In genomic region chr5:30356647-30357046, GRCm38 (mm10) we compare ENCODE assay signal across 18 mouse cellular contexts.
DNase-seq lines count a peak whose midpoint lies in the region; ATAC-seq and TF ChIP-seq lines count a peak whose summit lies in the region.
"Had no signal": no experiment of that assay in that cellular context is flagged by ENCODE, and none has a peak within 500 bp of the region (broad histone marks: within the 10 kb centered on the region; RNA-seq: fewer than 3 reads in every experiment).

No protein-coding gene starts in this region.

- no peaks in the 10 kb centered on the region for H3K4me1 ChIP-seq in midbrain, embryonic 11.5 days (ENCODE audit: control insufficient read depth, insufficient read depth, low read length)
- no peaks in the 10 kb centered on the region for H3K4me1 ChIP-seq in midbrain, embryonic 13.5 days (replicated peaks)
- no peaks in the 10 kb centered on the region for H3K4me1 ChIP-seq in stomach, postnatal 0 days (replicated peaks; ENCODE audit: control insufficient read depth, insufficient read depth)
- 0 out of 2 replicates have a peak, but pooled peaks cover 2% of the 10 kb centered on the region for H3K4me1 ChIP-seq in cerebellum, adult 2 months (ENCODE audit: control insufficient read depth, insufficient read depth, low read length)

- H3K4me3 ChIP-seq in midbrain, embryonic 11.5 days (ENCODE audit: low read depth, low read length): no peak overlapping the region
- no peak overlapping the region for H3K4me3 ChIP-seq in midbrain, embryonic 13.5 days (replicated peaks)
- no peak overlapping the region for H3K4me3 ChIP-seq in stomach, postnatal 0 days (ENCODE audit: low read depth, low read length)
- no peak overlapping the region for H3K4me3 ChIP-seq in cerebellum, adult 2 months (replicated peaks; ENCODE audit: insufficient read depth, low read depth, low read length)

- no peak for TF ChIP-seq POLR2A in cerebellum, adult 2 months (IDR thresholded peaks at IDR 0.05; ENCODE audit: borderline replicate concordance, insufficient read depth, low read length)

- H3K27ac ChIP-seq in midbrain, embryonic 11.5 days (ENCODE audit: low read depth, low read length): no peak overlapping the region
- no peak overlapping the region for H3K27ac ChIP-seq in midbrain, embryonic 13.5 days
- no peak overlapping the region for H3K27ac ChIP-seq in stomach, postnatal 0 days (replicated peaks)
- no peak overlapping the region for H3K27ac ChIP-seq in cerebellum, adult 2 months (ENCODE audit: insufficient read depth, low read length)

- H3K9me3 ChIP-seq in midbrain, embryonic 11.5 days (ENCODE audit: control insufficient read depth, low read length): no peaks in the 10 kb centered on the region
- no peaks in the 10 kb centered on the region for H3K9me3 ChIP-seq in midbrain, embryonic 13.5 days
- H3K9me3 ChIP-seq in stomach, postnatal 0 days (ENCODE audit: control insufficient read depth, low read length): no peaks in the 10 kb centered on the region
- H3K9me3 ChIP-seq: G1E had no signal

- H3K4me2 ChIP-seq in midbrain, embryonic 11.5 days: no peak overlapping the region
- no peak overlapping the region for H3K4me2 ChIP-seq in midbrain, embryonic 13.5 days (replicated peaks)
- H3K4me2 ChIP-seq in stomach, postnatal 0 days (replicated peaks; ENCODE audit: low read depth): no peak overlapping the region

- whole genome bisulfite sequencing in midbrain, embryonic 11.5 days: 78% methylated on average over 7 of the region's 7 CpGs
- WGBS in midbrain, embryonic 13.5 days: 71% methylated on average over 7 of the region's 7 CpGs
- 56% methylated on average over 7 of the region's 7 CpGs for WGBS in stomach, postnatal 0 days
- 86% methylated on average over 7 of the region's 7 CpGs for WGBS in cerebellum, adult 2 months

- no peak for TF ChIP-seq EP300 in stomach, postnatal 0 days (optimal IDR thresholded peaks at IDR 0.05)

- ATAC-seq in midbrain, embryonic 11.5 days (ENCODE audit: low FRiP score): no peak
- no peak for ATAC-seq in midbrain, embryonic 13.5 days
- ATAC-seq in stomach, postnatal 0 days (ENCODE audit: low FRiP score, low TSS enrichment): peak; percentile 54; the same call in 1 of the 2 replicates
- ATAC-seq: activated CD4-positive, CD25-positive, alpha-beta regulatory T cell, adult 4 months; CD4-positive, CD25-positive, alpha-beta regulatory T cell, adult 4 months; Patski had no signal

- H3K9ac ChIP-seq in midbrain, embryonic 11.5 days (ENCODE audit: low read length): no peak overlapping the region
- H3K9ac ChIP-seq in midbrain, embryonic 13.5 days (replicated peaks): no peak overlapping the region
- H3K9ac ChIP-seq in stomach, postnatal 0 days (ENCODE audit: low read length): no peak overlapping the region

- no peaks in the 10 kb centered on the region for H3K27me3 ChIP-seq in midbrain, embryonic 11.5 days (ENCODE audit: control insufficient read depth, insufficient read depth, low read length)
- no peaks in the 10 kb centered on the region for H3K27me3 ChIP-seq in midbrain, embryonic 13.5 days
- H3K27me3 ChIP-seq in stomach, postnatal 0 days (ENCODE audit: control insufficient read depth, insufficient read depth, low read length): no peaks in the 10 kb centered on the region
- no peaks in the 10 kb centered on the region for H3K27me3 ChIP-seq in cerebellum, adult 2 months (ENCODE audit: control insufficient read depth, insufficient read depth, low read length)
- H3K27me3 ChIP-seq: Patski had no signal

- TF ChIP-seq CTCF in stomach, postnatal 0 days (IDR thresholded peaks at IDR 0.05; ENCODE audit: low read depth): no peak
- no peak for TF ChIP-seq CTCF in cerebellum, adult 2 months (IDR thresholded peaks at IDR 0.05; ENCODE audit: borderline replicate concordance, insufficient read depth, low read depth, low read length)

- H3K36me3 ChIP-seq in midbrain, embryonic 11.5 days (ENCODE audit: control insufficient read depth, insufficient read depth, low read length): no peaks in the 10 kb centered on the region
- no peaks in the 10 kb centered on the region for H3K36me3 ChIP-seq in midbrain, embryonic 13.5 days
- no peaks in the 10 kb centered on the region for H3K36me3 ChIP-seq in stomach, postnatal 0 days (ENCODE audit: control insufficient read depth, insufficient read depth, low read length)
- H3K36me3 ChIP-seq: G1E had no signal

- DNase-seq in midbrain, embryonic 11.5 days (ENCODE audit: low spot score, missing footprints): peak; percentile 69
- DNase-seq in stomach, postnatal 0 days (ENCODE audit: low spot score): peak; percentile 37
- DNase-seq in cerebellum, adult 2 months: no peak
- DNase-seq: adrenal gland, adult 2 months; adrenal gland, adult 8-10 months; adrenal gland, postnatal 10 days; adrenal gland, postnatal 14 days; adrenal gland, postnatal 25 days; adrenal gland, postnatal 36 days; B cell, adult 2 months; cerebellum, adult 11 months; cerebellum, adult 11-12 months; cerebellum, adult 18-20 months had no signal

Comparison
In these comparisons a context has a peak if more than half of its experiments do, and no peak if none do; other contexts are left out.
1. DNase-seq: peak in midbrain, embryonic 11.5 days (single experiment) and stomach, postnatal 0 days (single experiment); none in cerebellum, adult 2 months (0 of 2).